Mouse (Mus musculus) left cerebral cortex, adult 9 months (tissue): Measurements from ENCODE around the gene Tcam1.

Experiments used
- DNase-seq, 2 experiments: peaks; one replicate each; pipeline ENCODE4 v3.0.0; 2022; ENCODE audit warnings: low spot score in 2 of 2

Gene Tcam1

DNA sequence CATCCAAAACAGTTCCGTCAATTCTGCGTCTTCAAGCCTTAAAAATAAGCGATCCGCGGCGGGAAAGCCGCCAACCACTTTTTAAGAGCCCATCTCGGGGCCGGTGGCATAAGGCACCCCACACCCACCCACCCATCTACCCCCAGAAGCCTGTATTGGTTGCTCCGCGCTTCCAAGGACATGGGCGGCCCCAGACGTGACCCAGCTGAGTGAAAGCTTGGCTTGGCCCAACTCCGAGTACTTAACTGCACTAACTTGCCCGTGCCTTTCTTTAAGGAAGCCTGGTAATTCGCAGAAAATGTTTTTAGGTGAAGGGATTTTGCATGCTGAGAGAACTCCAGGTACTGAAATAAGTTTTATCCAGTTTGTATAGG lies 3.2 kb upstream of the Tcam1 start:
- no peak for DNase-seq

DNA sequence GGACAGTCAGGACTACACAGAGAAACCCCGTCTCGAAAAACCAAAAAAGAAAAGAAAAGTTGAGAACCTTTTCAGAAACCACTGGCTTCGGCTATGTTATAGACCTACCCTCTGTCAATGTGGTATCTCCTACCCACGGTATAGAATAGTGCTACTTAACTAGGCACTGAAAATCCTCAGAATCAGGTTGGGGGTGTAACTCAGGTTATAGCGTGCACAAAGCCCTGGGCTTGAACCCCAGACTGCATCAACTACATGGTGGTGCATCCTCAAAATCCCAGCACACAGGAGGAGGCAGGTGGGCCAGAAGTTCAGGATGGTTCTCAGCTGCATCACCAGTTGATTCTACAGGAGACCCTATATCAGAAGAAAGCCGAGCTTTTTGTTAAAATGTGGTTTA lies 2.7 kb upstream of the Tcam1 start:
- DNase-seq, result no peak

DNA sequence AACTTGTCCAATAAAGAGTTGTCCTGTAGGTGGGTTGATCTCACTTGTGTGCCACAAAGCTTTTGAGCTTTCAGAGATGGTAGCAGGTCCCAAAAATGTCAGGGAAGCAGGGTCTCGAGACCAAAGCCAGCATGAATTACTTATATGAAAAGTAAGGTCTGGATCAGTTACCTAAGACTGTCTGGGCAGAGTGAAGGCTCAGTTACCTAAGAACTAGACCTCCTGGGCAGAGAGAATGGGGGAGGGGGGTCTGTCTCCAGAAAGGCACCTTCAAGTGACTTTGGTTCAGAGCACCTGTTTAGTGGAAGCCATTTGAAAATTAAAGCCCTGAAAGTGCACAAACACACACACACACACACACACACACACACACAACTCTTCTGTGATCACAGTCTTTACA lies 2.1 kb upstream of the Tcam1 start:
- DNase-seq, result no peak

DNA sequence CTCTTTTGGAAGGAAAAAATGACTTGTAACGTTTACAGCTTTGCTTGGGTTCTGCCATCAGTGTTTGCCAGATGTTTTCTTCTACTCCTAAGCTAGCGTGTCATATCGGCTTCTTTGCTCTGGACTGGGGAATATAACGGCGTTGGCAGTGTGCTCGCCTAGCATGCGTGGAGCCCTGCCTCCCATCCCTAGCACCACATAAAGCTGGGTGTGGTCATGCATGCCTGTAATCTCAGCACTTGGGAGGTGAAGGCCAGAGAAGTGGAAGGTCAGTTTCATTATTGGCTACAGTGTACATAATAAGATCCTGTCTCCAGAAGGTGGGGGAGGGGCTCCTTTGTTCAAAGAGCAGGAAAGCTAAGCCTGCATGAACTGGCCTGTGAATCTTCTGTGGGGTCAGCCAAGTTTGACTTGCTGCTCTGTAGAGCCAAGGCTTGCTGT lies 1.5 kb upstream of the Tcam1 start:
- no peak for DNase-seq

DNA sequence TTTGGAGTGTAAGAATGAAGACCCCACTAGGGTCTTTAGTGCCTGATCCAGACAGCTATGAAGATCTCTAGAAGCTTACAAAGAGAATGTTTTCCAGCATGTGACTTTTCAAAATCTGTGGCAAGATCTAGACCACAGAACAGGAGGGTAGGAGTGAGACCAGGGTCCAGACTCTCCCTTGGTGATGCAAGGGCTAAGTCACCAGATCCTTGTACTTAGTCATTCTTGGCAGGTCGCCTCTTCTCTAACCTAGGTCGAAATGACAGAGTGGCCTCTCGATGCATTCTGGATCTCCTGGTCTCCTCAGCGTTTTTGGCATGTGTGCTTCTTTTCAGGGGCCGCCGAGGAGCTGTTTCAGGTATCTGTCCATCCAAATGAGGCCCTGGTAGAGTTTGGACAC lies 6.0 kb downstream of the Tcam1 start:
- DNase-seq, result no peak

DNA sequence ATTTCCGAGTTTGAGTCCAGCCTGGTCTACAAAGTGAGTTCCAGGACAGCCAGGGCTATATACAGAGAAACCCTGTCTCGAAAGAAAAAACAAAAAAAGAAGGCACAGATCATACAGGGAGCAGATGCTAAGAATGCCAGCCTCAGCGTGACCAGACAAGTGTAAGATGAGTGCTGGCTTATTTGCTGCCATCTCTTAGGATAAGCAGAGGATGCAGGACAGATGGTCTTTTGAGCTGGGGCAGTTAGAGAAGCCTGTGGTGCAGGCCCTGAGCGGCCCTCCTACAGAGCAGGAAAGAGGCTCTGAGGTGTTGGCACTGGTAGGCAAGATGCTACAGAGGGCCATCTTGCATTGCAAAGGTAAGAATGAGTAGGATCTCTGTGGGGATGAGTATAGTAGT lies 6.9 kb downstream of the Tcam1 start:
- no peak for DNase-seq

DNA sequence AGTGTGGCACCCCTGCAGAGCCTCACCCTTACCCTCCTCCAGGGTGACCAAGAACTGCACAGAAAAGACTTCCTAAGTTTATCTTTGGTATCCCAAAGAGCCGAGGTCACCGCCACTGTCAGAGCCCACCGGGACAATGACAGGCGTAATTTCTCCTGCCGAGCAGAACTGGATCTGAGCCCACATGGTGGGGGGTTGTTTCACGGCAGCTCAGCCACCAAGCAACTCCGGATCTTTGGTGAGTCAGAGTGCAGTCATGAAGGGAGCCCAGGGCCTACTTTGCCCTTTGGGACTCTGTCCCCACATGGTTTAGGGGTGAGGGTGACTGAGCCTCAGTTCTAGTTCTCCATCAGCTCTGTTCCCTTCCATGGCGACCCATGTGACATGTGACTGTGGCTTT lies 7.7 kb downstream of the Tcam1 start:
- DNase-seq, result no peak

DNA sequence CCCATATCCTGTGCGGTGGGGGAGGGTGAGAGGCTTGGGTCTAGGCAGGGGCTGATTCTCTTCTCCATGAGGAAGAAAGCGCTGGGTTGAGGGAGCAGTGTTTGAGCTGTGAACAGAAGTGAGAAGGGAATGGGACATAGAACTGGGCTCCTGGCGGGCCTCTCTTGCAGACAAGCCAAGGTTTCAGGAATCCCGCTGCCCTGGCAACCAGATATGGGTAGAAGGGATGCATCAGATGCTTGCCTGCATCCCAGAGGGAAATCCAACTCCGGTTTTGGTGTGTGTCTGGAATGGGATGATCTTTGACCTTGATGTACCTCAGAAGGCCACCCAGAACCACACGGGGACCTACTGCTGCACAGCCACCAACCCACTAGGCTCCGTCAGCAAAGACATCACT lies 9.7 kb downstream of the Tcam1 start:
- DNase-seq, result no peak

DNA sequence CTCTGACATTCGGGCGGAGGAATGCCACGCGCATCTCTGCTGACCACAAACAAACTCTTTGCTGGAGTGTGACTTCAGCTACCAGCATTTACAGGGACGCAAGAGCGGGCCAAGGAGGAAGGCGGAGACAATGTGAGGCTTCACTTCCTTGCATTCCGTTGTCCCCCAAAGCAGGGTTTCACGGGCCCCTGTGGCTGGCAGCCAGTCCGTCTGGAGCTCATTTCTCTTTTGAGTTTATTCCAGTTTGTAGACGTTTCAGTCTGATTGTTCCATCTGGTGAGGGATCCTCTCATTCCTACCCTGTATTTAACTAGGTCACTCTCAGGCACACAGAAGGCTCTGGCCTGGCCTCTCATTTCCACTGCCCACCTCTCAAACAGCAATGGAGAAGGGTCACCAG lies 10.5 kb downstream of the Tcam1 start:
- DNase-seq, result no peak

DNA sequence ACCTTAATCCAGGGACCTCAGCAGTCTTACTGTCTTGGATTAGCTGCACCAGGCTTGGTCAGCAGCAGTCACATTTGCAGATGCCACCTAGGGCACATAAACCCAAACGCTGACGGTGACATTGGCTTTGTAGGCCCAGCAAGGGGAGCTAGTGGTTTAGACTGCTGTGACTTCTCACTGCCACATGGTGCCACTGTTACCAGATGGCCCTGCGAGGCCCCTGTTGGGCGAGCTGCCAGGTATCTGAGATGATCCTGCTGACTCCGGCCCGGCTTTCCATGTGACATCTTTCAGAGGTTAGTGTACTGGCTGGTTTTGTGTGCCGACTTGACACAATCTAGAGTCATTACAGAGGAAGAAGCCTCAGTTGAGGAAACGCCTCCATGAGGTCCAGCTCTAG lies 12.9 kb downstream of the Tcam1 start:
- no peak for DNase-seq

DNA sequence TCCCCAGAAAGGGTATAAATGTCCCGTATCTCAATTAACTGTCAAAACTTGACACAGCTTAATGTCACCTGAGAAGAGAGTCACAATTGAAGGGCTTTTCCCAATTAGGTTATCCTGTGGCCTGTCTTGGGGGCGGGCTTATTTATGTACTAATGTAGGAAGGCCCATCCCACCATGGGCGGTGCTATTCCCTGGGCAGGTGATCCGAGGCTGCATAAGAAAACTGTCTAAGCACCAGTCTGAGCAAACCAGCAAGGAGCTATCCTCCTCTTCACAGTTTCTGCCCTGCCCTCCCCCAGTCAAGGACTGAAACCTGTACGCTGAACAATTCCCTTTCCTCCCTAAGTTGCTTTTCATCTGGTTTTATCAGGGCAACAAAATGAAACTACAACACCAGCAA lies 13.9 kb downstream of the Tcam1 start:
- no peak for DNase-seq

DNA sequence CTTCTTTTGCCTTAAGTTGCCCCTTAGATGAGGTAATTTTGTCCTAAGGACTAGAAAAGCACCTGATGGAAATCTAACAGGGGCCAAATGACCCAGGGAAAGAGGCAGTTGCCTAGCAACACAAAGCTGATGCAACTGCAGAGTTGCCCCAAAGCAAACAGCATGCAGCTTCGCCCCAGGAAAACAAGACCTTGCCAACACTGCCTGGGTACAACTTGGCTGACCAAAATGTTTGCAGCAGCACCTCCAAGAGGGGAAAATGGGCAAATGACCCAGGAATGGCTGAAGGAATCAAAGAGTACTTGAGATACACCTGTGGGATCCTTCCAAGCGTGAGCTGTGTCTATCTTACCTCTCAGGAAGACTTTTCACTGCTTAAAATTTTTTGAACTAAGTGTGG lies 15.4 kb downstream of the Tcam1 start:
- no peak for DNase-seq

DNA sequence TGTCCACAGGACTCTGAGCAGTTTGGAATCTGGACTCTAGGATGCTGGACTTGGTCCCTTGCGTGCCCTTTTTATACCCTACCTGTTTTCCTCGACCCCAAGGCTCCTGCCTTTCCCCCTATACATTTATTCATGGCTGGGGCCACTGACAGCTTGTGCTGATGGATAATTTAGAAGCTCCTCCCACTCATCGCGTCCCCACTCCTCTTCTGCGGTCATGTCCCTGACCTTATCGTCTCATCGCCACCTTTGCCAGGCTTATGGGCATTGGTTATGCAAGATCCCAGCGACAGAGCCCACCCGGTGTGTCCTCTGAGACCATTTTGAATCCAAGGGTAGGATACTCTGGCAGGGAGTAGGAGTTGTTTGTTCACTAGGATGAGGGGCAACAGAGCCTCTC lies 25.3 kb downstream of the Tcam1 start, which contains the start of gene Gh:
Gene Gh (minus strand): TSS at position 101 of the 400 bp plus-strand sequence.
- no peak for DNase-seq

DNA sequence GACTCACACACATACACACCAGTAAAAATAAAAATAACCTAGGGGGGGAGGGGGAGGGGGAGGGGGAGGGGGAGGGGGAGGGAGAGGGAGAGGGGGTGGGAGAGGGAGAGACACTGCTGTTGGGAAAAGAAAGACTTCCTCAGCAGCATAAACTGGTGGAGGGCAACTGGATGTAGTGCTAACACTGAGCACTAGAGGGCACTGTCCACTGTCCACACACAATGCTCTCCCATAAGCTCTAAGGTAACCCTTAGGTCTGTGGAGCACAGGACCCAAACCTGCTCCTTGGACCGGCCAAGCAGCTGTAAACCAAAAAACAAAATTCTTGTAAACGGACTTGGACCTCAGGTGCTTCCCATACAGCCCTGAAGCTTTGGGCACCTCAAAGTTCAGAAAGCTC lies 26.2 kb downstream of the Tcam1 start:
- DNase-seq, result peak in 1 of 2 experiments; percentile 16

DNA sequence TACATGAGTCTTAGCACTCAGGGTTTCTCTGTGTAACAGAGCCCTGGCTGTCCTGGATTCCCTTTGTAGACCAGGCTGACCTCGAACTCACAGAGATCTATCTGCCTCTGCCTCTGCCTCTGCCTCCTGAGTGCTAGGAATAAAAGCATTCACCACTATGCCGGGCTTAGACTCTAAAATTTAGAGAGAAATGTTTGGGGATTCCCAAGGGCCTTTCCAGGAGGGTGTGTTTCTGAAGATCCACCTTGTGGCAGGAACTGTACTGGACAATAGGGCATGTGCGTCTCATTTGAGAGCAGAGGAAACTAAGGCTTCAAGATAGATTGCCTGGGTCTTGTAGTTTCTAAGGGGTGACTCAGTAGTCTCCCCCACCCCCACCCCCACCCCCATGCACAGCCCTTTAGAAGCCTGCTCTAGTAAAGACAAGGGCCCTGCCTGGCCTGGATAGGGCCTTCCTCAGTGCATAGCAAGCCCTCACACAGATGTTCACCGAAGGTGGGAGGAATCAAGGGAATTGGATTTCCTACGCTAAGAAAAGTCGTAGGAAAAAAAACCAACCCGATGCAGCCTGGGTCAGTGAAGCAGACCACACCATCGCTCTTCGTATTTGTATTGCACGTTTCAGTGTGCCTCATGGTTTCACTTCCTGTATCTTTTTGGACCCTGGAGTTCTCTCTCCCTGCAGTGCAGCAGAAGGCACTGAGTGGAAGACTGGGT lies 29.0 kb downstream of the Tcam1 start:
- no peak for DNase-seq

DNA sequence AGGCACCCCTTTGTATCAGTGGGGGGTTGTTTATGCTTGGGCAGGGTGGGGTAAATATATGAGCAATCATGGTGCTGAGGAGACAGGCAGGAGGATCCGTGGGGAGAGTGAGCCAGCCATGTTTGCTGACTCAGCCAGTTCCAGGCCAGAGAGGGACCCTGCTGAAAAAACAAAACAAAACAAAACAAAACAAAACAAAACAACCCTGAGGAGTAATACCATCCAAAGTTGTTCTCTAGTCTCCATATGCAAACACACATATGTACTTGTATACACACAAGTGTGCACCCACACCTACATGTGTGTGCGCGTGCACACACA lies 29.6 kb downstream of the Tcam1 start:
- DNase-seq, result no peak

DNA sequence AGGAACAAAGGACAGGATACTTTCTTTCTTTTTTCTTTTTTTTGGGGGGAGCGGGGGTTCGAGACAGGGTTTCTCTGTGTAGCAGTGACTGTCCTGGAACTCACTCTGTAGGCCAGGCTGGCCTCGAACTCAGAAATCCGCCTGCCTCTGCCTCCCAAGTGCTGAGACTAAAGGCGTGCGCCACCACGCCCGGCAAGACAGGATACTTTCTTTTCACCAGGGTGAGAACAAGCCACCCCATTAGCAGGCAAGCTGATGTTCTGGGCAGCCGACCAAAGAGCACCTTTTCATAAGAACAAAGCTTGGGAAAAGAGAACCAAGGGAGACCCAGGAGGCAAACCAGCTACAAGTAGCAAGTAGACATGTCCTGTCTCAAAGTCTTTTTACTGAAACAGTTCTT lies 30.3 kb downstream of the Tcam1 start:
- DNase-seq, result no peak

DNA sequence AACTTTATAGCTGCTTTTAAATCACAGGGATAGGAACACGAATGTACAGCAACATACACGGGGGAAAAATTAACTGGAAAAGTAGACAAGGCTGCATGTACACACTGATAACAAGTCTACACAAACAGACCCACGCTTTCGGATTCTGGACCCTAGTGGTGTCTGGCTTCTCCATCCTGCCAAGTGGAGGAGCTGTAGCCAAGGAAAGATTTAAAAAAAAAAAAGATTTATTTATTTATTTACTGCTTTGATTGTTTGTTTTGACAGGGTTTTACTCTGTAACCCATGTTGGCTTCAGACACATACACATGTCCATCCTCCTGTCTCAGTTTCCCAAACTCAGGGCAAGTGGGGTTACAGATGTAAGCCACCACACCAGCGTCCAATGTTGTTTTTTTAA lies 31.0 kb downstream of the Tcam1 start:
- no peak for DNase-seq

DNA sequence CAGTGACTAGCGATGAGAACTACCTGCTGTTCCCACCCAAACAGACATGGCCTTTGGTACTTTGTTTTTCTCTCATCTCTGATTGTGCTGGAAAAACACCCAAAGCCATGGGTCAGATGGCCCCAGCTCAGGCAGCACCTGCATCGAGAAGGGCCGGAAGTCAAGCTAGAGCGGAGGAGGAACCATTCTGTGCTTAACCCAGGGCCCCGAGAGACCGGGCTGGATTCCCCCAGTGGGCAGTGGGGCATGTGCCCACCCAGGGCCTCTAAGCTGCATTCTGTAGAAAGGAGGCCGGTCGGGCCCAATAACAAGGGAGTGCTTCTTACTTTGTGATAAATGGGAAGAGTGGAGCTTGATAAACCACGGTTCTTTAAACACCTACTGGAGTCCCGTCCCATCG lies 31.7 kb downstream of the Tcam1 start:
- no peak for DNase-seq

DNA sequence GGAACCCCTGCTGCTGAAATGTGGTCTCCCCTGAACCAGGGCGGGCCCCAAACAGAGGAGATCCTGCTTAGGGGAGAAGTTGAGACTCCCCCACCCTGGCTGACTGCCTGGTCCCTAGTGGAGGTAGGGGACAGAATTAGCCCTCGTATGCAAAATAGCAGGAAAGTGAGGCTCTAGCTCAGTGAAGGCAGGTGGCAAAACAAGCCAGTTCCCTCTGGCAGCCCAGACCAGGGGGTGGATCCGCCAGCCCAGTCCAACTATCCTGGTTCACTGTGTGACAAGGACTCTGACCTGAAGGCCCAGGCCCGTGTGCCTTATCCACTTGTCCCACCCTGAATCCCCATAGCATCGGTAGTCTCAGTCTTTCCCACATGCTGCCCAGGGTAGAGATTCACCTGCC lies 33.7 kb downstream of the Tcam1 start:
- DNase-seq, result no peak

DNA sequence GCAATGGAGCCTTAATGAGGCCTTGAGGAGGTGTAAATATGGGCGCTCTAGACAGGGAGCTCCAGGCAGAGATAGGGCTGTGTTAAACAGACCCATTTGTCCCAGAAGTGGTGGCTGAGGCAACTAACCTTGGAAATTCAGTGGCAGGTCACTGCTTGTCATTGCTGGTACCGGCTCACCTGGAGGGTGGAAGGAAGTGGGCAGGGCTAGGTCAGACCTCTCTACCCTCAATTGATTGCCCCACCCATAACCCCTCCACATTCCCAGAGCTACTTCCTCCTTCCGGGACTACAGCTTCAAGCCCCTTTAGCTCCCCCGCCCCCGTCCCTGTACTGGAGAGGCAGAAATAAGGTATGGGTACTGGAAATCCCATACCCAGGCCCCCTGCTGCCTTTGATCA lies 37.1 kb downstream of the Tcam1 start:
- DNase-seq, result no peak

DNA sequence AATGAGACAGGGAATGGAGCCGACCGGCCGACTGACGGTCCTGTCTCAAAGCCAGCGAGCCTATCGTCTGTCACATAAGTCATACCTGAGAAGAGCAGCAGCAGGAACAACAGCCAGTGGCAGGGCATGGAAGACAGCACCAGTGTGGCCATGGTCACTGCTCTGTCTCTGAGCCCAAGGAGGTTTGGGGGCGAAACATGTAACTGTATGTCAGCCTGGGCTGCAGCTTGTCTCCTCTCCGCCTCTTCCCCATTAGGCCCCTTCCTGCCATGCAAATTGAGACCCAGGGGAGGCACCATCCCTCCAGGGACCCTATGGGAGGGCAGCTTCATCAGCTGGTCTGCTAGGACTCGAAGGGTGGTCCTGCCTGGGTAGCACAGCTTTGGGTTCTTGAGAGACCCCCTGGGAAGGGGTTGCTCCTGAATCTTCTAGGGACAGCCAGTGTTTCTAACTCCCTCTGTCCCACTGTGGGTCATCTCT lies 37.9 kb downstream of the Tcam1 start, which contains the start of gene Cd79b:
Gene Cd79b (minus strand): TSS at position 430 of the 480 bp plus-strand sequence.
- DNase-seq, result no peak

DNA sequence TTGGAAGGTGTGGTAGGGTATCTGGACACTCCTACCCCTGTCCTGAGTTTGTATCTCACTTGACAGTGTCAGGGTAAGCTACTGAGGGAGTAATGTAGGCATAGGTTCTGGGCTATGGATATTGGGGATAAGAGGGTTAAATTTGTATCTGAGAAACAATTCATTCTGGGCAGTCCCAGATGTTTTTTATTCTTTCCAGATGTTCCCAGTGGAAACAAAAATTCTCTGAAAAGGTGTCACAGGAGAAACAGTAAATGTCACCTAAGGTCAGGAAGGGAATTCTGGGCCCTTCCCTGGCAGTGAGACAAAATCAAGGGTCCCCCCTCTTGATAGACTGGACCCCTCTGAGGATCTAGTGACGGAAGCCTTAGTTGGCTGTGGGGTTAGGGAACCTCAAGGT lies 39.9 kb downstream of the Tcam1 start:
- DNase-seq, result no peak

DNA sequence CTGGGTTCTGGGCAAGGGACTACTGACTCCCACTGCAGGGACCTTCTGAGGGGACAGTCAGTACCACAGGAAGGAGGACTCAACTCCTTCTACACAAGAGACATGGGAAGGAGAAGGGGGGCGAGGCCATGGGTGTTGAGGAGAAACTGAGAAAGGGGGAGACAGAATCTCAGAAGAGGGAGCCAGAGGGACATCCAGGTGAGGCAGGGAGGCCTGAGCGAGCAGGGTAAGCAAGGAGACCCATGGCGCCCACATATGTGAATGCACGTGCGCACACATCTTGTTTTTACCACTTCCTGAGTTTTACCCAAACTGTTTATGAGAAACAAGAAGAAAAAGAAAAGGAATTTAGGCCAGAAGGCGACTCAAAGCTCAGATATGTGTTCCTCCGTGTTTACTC lies 41.3 kb downstream of the Tcam1 start:
- DNase-seq, result no peak
